Mouse (Mus musculus): ENCODE measurements around the gene Ubxn7. TPM values are rescaled to one million over a fixed set of nuclear protein-coding genes. Genes with fewer than 3 reads are reported as not detected.
"Not testable (repeated sequence)": the region's sequence is repeated elsewhere in the genome, so short reads cannot be mapped to it uniquely, and the experiment has no call there.

Ubxn7 gene
- total RNA-seq (2014; rRNA removed) (37.0 and 50.4 TPM in 2 replicates), polyA plus RNA-seq (2015; fragmentation: Nextera tagmentation; extraction: Ambion mirVana) (8.7 and 10.7 TPM in 2 replicates)

GRCm38 (mm10) chr16:32332040-32332555 is at the start of gene Ubxn7:
Ubxn7 (plus strand) TSS chr16:32332257.
- TF ChIP-seq CTCF (IDR thresholded peaks at IDR 0.05), result no peak; the same call in 1 of the 2 replicates
- Histone ChIP-seq H3K4me1 (ENCODE audit: insufficient read depth, low read length) (peaks cover 5% of the 10 kb centered on the region; the same call in 1 of the 2 replicates), H3K9me3 (ENCODE audit: low read length) (no peaks in the 10 kb centered on the region), H3K27ac (ENCODE audit: low read depth, low read length) (peak within 1 kb of the TSS; percentile 96), H3K27me3 (ENCODE audit: insufficient read depth, low read length) (no peaks in the 10 kb centered on the region), H3K4me2 (ENCODE audit: low read depth, low read length, poor library complexity, severe bottlenecking) (peak within 1 kb of the TSS; percentile 53), H3K36me3 (ENCODE audit: insufficient read depth, low read length) (no peaks in the 10 kb centered on the region), H3K9ac (replicated peaks; ENCODE audit: low read length, poor library complexity, severe bottlenecking) (peak within 1 kb of the TSS; percentile 89), H3K4me3 (ENCODE audit: low read depth, low read length) (peak within 1 kb of the TSS; percentile 99)
- under 1% methylated on average over 52 of the region's 52 CpGs for whole genome bisulfite sequencing
- peak; percentile 98 for ATAC-seq (ENCODE audit: low FRiP score)
- DNase-seq (ENCODE audit: low spot score), result peak; percentile 96

- TF ChIP-seq CTCF (IDR thresholded peaks at IDR 0.05), result no peak
- no peaks in the 10 kb centered on the region for H3K9me3 ChIP-seq (ENCODE audit: low read length)
- 0 out of 2 replicates have a peak, but pooled peaks cover 3% of the 10 kb centered on the region for H3K4me1 ChIP-seq (ENCODE audit: insufficient read depth, low read length)
- H3K27me3 ChIP-seq (ENCODE audit: insufficient read depth, low read length), result no peaks in the 10 kb centered on the region
- H3K36me3 ChIP-seq (ENCODE audit: insufficient read depth, low read length), result peaks cover 29% of the 10 kb centered on the region
- no peak overlapping the region for H3K4me3 ChIP-seq (ENCODE audit: low read depth, low read length)
- H3K9ac ChIP-seq (replicated peaks; ENCODE audit: low read length, poor library complexity, severe bottlenecking), result no peak overlapping the region
- H3K4me2 ChIP-seq (ENCODE audit: low read depth, low read length, poor library complexity, severe bottlenecking), result no peak overlapping the region
- no peak overlapping the region for H3K27ac ChIP-seq (ENCODE audit: low read depth, low read length)
- DNase-seq (ENCODE audit: low spot score) (no peak), ATAC-seq (ENCODE audit: low FRiP score) (no peak)
Measured at GRCm38 (mm10) chr16:32282608-32283007, 49.4 kb upstream of the Ubxn7 start.

DNA sequence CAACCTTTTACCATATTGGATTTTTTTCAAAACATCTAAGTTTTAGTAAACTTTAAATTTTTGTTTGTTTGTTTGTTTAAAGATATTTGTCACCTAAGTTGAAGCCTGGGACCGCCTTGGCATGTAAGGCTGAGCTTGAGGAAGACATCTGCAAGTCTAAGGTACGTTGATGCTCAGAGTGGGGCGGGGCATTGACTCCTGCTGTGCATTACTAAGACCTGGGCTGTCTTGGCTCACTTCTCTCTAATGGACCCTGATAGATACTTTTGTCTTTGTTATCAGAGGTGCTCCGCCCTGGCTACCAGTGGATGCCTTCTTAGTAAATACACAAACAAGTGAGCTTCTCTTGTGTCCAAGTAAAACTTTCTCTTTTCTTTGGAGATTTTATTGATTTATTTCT is 40.2 kb upstream of the Ubxn7 start:
- Histone ChIP-seq H3K9me3 (ENCODE audit: low read length) (no peaks in the 10 kb centered on the region), H3K4me3 (ENCODE audit: low read depth, low read length) (no peak overlapping the region), H3K4me1 (ENCODE audit: insufficient read depth, low read length) (no peaks in the 10 kb centered on the region), H3K9ac (replicated peaks; ENCODE audit: low read length, poor library complexity, severe bottlenecking) (no peak overlapping the region), H3K36me3 (ENCODE audit: insufficient read depth, low read length) (peaks cover 30% of the 10 kb centered on the region; the same call in 1 of the 2 replicates), H3K27me3 (ENCODE audit: insufficient read depth, low read length) (no peaks in the 10 kb centered on the region), H3K4me2 (ENCODE audit: low read depth, low read length, poor library complexity, severe bottlenecking) (no peak overlapping the region), H3K27ac (ENCODE audit: low read depth, low read length) (no peak overlapping the region)
- WGBS, result 95% methylated on average over 4 of the region's 4 CpGs
- ATAC-seq (ENCODE audit: low FRiP score) (no peak), DNase-seq (ENCODE audit: low spot score) (no peak)
- TF ChIP-seq CTCF (IDR thresholded peaks at IDR 0.05), result no peak

- not testable (repeated sequence) for H3K9me3 ChIP-seq (ENCODE audit: low read length); DNase-seq (ENCODE audit: low spot score); H3K9ac ChIP-seq (replicated peaks; ENCODE audit: low read length, poor library complexity, severe bottlenecking); H3K27ac ChIP-seq (ENCODE audit: low read depth, low read length); H3K27me3 ChIP-seq (ENCODE audit: insufficient read depth, low read length); H3K4me2 ChIP-seq (ENCODE audit: low read depth, low read length, poor library complexity, severe bottlenecking); ATAC-seq (ENCODE audit: low FRiP score); H3K4me3 ChIP-seq (ENCODE audit: low read depth, low read length); H3K4me1 ChIP-seq (ENCODE audit: insufficient read depth, low read length)
- WGBS, result 97% methylated on average over 4 of the region's 4 CpGs
- H3K36me3 ChIP-seq (ENCODE audit: insufficient read depth, low read length), result peaks cover 20% of the 10 kb centered on the region; the same call in 1 of the 2 replicates
Measured at GRCm38 (mm10) chr16:32299617-32300016, 32.4 kb upstream of the Ubxn7 start.

DNA sequence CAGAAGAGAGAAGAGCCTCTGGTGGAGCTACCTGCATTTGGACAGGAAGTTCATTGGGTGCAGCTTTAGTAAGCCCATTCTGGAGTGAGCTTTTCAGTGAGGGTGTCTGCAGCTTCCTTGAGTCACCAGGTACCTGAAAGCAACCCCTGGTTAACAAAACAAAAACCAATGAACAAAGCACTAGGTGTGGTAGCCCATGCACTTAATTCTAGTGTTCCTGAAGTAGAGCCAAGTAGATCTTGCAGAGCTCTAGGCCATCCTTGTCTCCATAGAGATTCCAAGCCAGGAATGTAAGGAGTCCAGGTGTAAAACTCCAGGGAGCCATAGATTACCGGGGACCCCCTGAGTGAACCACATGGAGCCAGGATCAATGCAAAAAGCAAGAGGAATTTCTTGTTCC is 29.0 kb upstream of the Ubxn7 start:
- no peak overlapping the region for H3K9ac ChIP-seq (replicated peaks; ENCODE audit: low read length, poor library complexity, severe bottlenecking)
- H3K36me3 ChIP-seq (ENCODE audit: insufficient read depth, low read length), result peaks cover 14% of the 10 kb centered on the region; the same call in 1 of the 2 replicates
- H3K27ac ChIP-seq (ENCODE audit: low read depth, low read length), result no peak overlapping the region
- no peaks in the 10 kb centered on the region for H3K27me3 ChIP-seq (ENCODE audit: insufficient read depth, low read length)
- ATAC-seq (ENCODE audit: low FRiP score), result no peak
- no peaks in the 10 kb centered on the region for H3K9me3 ChIP-seq (ENCODE audit: low read length)
- WGBS, result 42% methylated on average over 1 of the region's 1 CpGs
- DNase-seq (ENCODE audit: low spot score), result no peak
- H3K4me1 ChIP-seq (ENCODE audit: insufficient read depth, low read length), result no peaks in the 10 kb centered on the region
- no peak overlapping the region for H3K4me3 ChIP-seq (ENCODE audit: low read depth, low read length)
- H3K4me2 ChIP-seq (ENCODE audit: low read depth, low read length, poor library complexity, severe bottlenecking), result no peak overlapping the region
- TF ChIP-seq CTCF (IDR thresholded peaks at IDR 0.05), result no peak

GRCm38 (mm10) chr16:32303886-32304285 is 28.2 kb upstream of the Ubxn7 start:
- no peaks in the 10 kb centered on the region for H3K27me3 ChIP-seq (ENCODE audit: insufficient read depth, low read length)
- DNase-seq (ENCODE audit: low spot score) (no peak), ATAC-seq (ENCODE audit: low FRiP score) (no peak)
- TF ChIP-seq CTCF (IDR thresholded peaks at IDR 0.05), result no peak
- no peaks in the 10 kb centered on the region for H3K4me1 ChIP-seq (ENCODE audit: insufficient read depth, low read length)
- H3K9ac ChIP-seq (replicated peaks; ENCODE audit: low read length, poor library complexity, severe bottlenecking), result no peak overlapping the region
- H3K36me3 ChIP-seq (ENCODE audit: insufficient read depth, low read length), result peaks cover 7% of the 10 kb centered on the region; the same call in 1 of the 2 replicates
- H3K4me3 ChIP-seq (ENCODE audit: low read depth, low read length), result no peak overlapping the region
- 96% methylated on average over 7 of the region's 7 CpGs for WGBS
- no peak overlapping the region for H3K27ac ChIP-seq (ENCODE audit: low read depth, low read length)
- no peaks in the 10 kb centered on the region for H3K9me3 ChIP-seq (ENCODE audit: low read length)
- H3K4me2 ChIP-seq (ENCODE audit: low read depth, low read length, poor library complexity, severe bottlenecking), result no peak overlapping the region
